Mouse (Mus musculus) C2C12 (cell line): Measurements from ENCODE around the gene Alad. TPM values are rescaled to one million over a fixed set of nuclear protein-coding genes. Genes with fewer than 3 reads are reported as not detected.

Source experiments
- H3K27me3 ChIP-seq: one replicate; pipeline ENCODE4 v1.6.1; 2011; ENCODE audit not compliant: control insufficient read depth, insufficient read depth, insufficient read length
- H3K36me3 ChIP-seq: one replicate; pipeline ENCODE4 v1.6.1; 2011; ENCODE audit not compliant: control insufficient read depth, insufficient read depth
- H3K4me3 ChIP-seq: one replicate; pipeline ENCODE4 v1.5.1; 2011; ENCODE audit warnings: mild to moderate bottlenecking, control low read depth; ENCODE audit not compliant: poor library complexity, insufficient read depth, severe bottlenecking
- H3K79me2 ChIP-seq: one replicate; pipeline ENCODE4 v1.6.1; 2011; ENCODE audit not compliant: control insufficient read depth, insufficient read depth
- H3K79me3 ChIP-seq: one replicate; pipeline ENCODE4 v1.6.1; 2011; ENCODE audit warnings: low read depth, control low read depth
- H3ac ChIP-seq: one replicate; pipeline ENCODE3; 2011; ENCODE audit warnings: low read depth; ENCODE audit not compliant: control insufficient read depth, insufficient read length
- CEBPB ChIP-seq: IDR thresholded peaks from one replicate; pipeline ENCODE4 v1.6.1; 2011; ENCODE audit warnings: low read depth, mild to moderate bottlenecking, control low read depth, moderate library complexity
- CTCF ChIP-seq: IDR thresholded peaks from one replicate; pipeline ENCODE4 v1.5.1; 2011; ENCODE audit not compliant: control insufficient read depth, insufficient read depth, insufficient read length
- FOSL1 ChIP-seq: IDR thresholded peaks from one replicate; pipeline ENCODE4 v1.8.0; 2011; ENCODE audit warnings: mild to moderate bottlenecking, low read length; ENCODE audit not compliant: poor library complexity, insufficient read depth, severe bottlenecking
- MAX ChIP-seq: IDR thresholded peaks from one replicate; pipeline ENCODE4 v1.6.1; 2011; ENCODE audit warnings: mild to moderate bottlenecking, control low read depth
- MYOD1 ChIP-seq: IDR thresholded peaks from one replicate; pipeline ENCODE4 v1.6.1; 2011; ENCODE audit warnings: low read depth; ENCODE audit not compliant: control insufficient read depth, insufficient read length
- MYOG ChIP-seq: IDR thresholded peaks from one replicate; pipeline ENCODE4 v1.6.1; 2011; ENCODE audit not compliant: control insufficient read depth, insufficient read length; ENCODE audit errors: extremely low read depth
- USF1 ChIP-seq: IDR thresholded peaks from one replicate; pipeline ENCODE4 v1.6.1; 2011; ENCODE audit warnings: low read depth, mild to moderate bottlenecking, control low read depth, moderate library complexity
- polyA plus RNA-seq: library from polyadenylated mRNA; unstranded; fragments of >200 nt; fragmentation: generic; extraction: Trizol; gene quantifications from one replicate; pipeline ENCODE4 v1.2.1, GENCODE M21; 2012; ENCODE audit warnings: missing spikeins

The Alad gene
- polyA plus RNA-seq, 1 experiment = 147 TPM

DNA sequence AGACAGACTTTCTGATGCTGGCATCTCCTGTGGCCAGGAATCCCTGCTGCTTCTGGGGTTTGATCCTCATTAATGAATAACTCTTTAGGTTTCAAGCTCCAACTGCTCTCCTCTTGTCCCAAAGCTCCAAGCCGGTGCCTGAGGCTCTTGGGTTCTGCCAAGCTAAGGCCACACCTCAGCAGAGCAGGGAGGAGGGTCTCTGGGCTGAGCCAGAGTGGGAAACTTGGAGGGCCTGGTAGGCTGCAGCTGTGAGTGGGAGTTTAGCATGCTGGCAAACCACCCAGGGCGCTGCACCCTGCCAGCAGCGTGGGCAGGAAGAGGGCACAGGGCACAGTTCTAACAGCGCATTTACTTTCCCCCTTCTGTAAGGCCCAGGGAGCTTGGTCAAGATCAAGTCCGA is 10.9 kb downstream of the Alad start:
- no peaks in the 10 kb centered on the region for H3K79me2 ChIP-seq
- peaks cover 68% of the 10 kb centered on the region for H3K36me3 ChIP-seq
- TF ChIP-seq CTCF = no peak
- TF ChIP-seq MYOD1 = no peak
- no peak for TF ChIP-seq CEBPB
- TF ChIP-seq MYOG = no peak
- no peak for TF ChIP-seq FOSL1
- no peak for TF ChIP-seq MAX
- TF ChIP-seq USF1 = no peak
- H3K27me3 ChIP-seq = no peaks in the 10 kb centered on the region
- H3K79me3 ChIP-seq = no peaks in the 10 kb centered on the region
- no peak overlapping the region for H3ac ChIP-seq
- no peak overlapping the region for H3K4me3 ChIP-seq

DNA sequence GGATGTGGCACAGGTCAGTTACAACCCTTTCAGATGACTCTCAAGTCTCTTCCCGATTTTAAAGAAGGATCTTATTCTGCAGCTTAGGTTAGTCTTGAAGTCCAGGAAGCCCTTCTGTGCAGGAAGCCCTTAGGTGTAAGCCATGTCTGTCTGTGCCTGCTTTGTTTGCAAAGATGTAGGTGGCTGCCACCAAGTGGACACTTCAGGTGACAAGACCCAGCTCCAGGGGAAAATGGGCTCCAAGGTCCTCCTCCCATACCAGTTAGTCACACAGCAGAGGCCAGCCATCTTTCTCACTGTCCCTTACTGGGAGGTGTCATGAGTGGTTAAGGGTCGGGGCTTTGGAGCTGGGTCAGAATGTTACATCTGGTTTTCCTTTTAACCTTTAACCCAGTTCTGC is 12.9 kb downstream of the Alad start:
- no peaks in the 10 kb centered on the region for H3K27me3 ChIP-seq
- peaks cover 48% of the 10 kb centered on the region for H3K36me3 ChIP-seq
- no peak overlapping the region for H3ac ChIP-seq
- no peaks in the 10 kb centered on the region for H3K79me3 ChIP-seq
- no peak overlapping the region for H3K4me3 ChIP-seq
- no peaks in the 10 kb centered on the region for H3K79me2 ChIP-seq
- TF ChIP-seq MYOG (no peak), USF1 (no peak), CTCF (peak; percentile 72), MYOD1 (no peak), CEBPB (no peak), MAX (no peak), FOSL1 (no peak)

DNA sequence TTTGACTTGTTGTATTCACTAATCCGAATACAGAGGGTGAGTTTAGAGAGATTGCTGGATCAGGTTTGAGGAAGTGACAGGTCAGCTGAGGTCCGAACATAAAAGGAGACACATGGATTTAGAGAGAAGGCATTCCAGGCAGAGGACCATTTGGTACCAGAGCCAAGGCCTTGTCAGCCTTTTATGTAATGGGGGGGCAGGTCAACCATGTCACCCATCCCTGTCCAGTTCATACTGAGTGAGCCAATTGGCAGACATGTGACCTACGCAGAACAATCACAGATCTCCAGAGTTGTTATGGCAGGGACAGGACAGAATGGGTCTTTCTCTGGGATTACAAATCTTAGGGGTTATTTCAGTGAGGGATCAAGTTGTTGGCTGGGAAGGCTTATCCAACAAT is 13.7 kb downstream of the Alad start:
- TF ChIP-seq USF1 = peak; percentile 31
- no peak for TF ChIP-seq MYOG
- no peak for TF ChIP-seq CTCF
- TF ChIP-seq MAX = no peak
- no peak for TF ChIP-seq MYOD1
- no peak for TF ChIP-seq CEBPB
- Histone ChIP-seq H3K4me3 (no peak overlapping the region), H3K36me3 (peaks cover 40% of the 10 kb centered on the region), H3ac (no peak overlapping the region), H3K27me3 (no peaks in the 10 kb centered on the region), H3K79me3 (no peaks in the 10 kb centered on the region), H3K79me2 (no peaks in the 10 kb centered on the region)

DNA sequence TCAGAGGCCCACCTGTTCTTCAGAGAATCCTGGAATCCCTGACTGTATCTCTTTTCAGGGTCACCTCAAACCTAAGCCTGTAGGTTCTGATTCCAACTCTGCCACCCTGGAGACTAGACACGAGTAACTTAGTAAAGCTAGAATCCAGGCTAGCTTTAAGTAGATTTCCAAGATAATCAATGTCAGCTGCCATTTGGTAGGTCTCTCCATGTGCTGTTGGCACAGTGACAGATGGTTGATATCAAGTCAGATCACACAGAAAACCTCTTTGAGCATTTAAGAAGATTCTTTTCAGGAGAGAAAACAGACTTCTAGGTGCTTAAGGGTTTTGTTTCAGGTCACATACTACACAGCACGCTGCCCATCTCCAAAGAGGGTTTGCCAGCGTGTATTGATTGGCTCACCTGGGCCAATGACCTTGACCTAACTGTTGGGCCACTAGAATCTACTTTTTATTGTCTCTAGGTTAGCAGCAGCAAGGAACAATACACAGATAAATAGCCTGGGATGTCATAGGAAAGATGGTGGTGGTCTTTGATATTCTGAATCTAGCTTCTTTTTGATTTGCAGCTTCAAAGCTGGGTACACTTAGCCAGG is 16.2 kb downstream of the Alad start, which contains the start of gene Hdhd3:
TSS of gene Hdhd3 (minus strand) at position 94 of the 597 bp plus-strand sequence.
- Histone ChIP-seq H3ac (peak within 1 kb of the TSS; percentile 81), H3K36me3 (peaks cover 22% of the 10 kb centered on the region), H3K79me2 (no peaks in the 10 kb centered on the region), H3K79me3 (no peaks in the 10 kb centered on the region), H3K27me3 (no peaks in the 10 kb centered on the region), H3K4me3 (peak within 1 kb of the TSS; percentile 91)
- no peak for TF ChIP-seq MYOG
- no peak for TF ChIP-seq MYOD1
- no peak for TF ChIP-seq CTCF
- no peak for TF ChIP-seq CEBPB
- no peak for TF ChIP-seq FOSL1
- TF ChIP-seq USF1 = no peak
- TF ChIP-seq MAX = no peak

DNA sequence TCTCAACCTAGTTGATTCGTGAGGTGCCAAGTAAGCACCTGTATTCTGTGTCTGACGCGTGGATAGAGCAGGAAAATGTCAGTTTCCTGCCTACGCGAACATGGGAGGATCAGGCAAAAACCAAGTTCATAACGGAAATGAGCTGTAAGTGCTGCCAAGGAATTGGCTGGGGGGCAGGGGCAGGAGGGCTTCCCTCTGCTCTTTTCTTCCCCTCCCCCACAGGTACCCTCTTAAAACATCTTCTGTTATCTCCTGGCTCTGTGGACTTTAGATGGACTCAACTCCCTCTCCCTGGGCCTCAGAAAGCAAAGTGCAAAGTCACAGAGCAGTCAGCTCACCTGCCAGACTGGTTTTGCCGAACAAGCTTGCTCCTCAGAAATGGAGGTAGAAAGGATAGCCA is 16.7 kb downstream of the Alad start:
- Histone ChIP-seq H3K79me3 (no peaks in the 10 kb centered on the region), H3K36me3 (peaks cover 17% of the 10 kb centered on the region), H3K79me2 (no peaks in the 10 kb centered on the region), H3K4me3 (no peak overlapping the region), H3K27me3 (no peaks in the 10 kb centered on the region), H3ac (no peak overlapping the region)
- no peak for TF ChIP-seq CEBPB
- no peak for TF ChIP-seq CTCF
- TF ChIP-seq MYOD1 = no peak
- no peak for TF ChIP-seq FOSL1
- TF ChIP-seq USF1 = no peak
- TF ChIP-seq MAX = no peak
- TF ChIP-seq MYOG = no peak
